Mouse (Mus musculus): ENCODE measurements at regions not wholly inside any gene's neighbourhood (a gene's known extent, or its start where the extent isn't known, plus 50 kb on each side); places are given as distances from the start of the nearest gene placed in this dataset.

- DNase-seq (ENCODE audit: low read depth, low spot score): no peak
These were observed 96.8 kb upstream of the Fat1 start for GRCm38 (mm10) chr8:44838431-44838830.

DNA sequence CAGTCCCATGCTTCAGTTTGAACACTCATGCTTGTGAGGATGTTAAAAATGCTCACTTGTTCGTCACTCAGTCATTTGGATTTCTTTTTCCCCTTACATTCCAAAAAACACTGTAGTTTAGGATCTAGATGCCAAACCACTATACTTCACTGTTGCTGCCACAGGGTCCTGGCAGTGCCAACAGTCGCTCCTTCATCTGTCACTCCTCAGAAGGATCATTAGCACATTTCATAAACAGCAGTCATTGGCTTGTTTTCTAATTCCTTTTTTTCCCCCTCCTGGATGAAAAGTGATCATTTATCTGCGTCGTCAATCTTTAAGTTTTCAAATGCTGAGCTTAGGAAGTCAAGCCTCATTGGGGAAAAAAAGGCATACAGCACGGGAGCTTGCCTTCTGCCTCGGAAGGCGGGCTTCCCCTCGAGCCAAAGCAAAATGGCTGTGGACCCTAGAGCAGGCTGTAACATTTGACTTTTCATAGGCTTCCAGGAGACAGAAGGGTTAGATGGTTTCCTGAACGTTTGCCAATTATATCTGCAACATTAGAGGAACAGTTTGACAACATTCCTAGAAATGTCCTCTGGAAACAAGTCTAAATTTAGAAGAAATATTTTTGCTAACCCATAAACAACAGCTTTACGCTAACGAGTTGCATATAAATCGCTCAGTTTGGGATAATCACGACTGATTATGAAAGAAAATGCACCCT, 95.6 kb upstream of the Fat1 start:
- DNase-seq (ENCODE audit: low read depth, low spot score): no peak

DNA sequence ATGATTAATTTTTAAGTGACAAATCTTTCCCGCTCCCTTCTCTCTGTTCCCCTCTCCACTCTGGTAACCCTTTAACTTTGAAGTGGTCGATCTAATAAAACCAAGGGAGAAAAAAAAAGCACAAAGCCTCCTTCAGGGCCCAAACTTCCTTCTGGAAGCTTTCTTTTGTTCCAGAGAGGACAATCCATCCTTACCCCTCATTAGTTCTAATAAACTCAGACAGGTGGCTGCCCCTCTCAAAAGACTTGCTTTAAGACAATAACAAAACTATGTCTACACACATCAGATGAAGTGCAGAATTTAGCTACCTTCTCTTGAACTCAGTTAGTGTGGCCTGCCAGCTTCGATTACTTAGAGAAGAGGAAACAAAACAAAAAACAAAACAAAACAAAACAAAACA, 94.6 kb upstream of the Fat1 start:
- no peak for DNase-seq (ENCODE audit: low read depth, low spot score)

- DNase-seq (ENCODE audit: low read depth, low spot score): no peak
These were observed 90.9 kb upstream of the Fat1 start for GRCm38 (mm10) chr8:44844362-44844761.

- no peak for DNase-seq (ENCODE audit: low read depth, low spot score)
These were observed 83.0 kb upstream of the Fat1 start for GRCm38 (mm10) chr8:44852223-44852622.

GRCm38 (mm10) chr8:44855115-44855514, 80.1 kb upstream of the Fat1 start:
- DNase-seq (ENCODE audit: low read depth, low spot score): no peak

DNA sequence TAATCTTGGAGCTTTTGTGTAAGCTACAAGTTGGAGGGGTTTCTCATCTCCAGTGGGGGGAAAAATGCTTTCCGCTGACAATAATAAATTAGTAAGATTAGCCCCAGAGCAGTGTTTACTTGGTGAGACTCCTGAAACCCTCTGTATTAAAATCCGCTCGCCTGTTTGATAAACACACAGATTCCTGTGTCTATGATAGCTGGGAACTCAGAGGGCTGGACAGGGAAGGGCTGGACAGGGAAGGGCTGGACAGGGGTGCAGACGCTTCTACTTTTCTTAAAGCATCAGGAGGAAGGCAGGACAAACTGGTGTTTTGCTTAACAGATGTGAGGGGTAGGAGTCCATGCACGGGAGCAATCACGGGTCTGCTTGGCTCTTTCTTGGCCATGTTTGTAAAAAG, 68.0 kb upstream of the Fat1 start:
- no peak for DNase-seq (ENCODE audit: low read depth, low spot score)

DNA sequence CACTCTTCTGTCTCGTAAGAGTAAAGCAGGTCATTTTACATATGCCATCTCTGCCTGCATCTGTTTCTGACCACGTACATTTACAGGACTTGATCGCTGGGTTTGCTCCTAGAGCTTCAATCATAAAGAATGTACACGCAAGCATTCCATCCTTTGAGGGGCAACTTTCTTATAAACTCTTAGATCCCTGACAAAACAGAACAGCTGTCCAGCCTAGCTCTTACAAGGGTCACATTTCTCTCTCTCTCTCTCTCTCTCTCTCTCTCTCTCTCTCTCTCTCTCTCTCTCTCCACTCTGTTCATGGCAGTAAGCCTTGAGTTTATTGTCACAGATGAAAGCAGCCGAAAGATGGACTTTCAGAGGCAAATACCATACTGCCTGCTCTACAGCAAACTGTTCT, 67.6 kb upstream of the Fat1 start:
- DNase-seq (ENCODE audit: low read depth, low spot score): no peak

DNA sequence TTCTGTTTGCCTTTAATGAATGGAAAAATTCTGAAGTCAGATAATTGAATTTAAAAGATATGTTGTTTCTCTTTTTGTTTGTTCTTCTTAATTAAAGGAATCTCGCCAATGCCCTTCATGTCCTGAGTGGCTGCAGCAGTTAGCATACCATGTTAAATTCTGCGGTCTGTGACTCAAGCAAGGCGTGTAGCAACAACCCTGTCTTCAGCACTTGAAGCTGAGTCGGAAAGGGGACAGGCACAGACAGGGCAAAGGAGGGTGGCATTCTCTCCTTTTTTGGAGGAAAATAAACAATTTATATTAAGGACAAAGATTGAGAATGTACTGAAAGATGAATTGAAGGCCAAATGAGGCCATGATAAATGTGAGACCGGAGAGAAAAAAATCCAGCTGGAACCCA, 58.2 kb upstream of the Fat1 start:
- DNase-seq (ENCODE audit: low read depth, low spot score): no peak

- no peak for DNase-seq (ENCODE audit: low read depth, low spot score)
These were observed 57.0 kb upstream of the Fat1 start for GRCm38 (mm10) chr8:44878208-44878607.

DNA sequence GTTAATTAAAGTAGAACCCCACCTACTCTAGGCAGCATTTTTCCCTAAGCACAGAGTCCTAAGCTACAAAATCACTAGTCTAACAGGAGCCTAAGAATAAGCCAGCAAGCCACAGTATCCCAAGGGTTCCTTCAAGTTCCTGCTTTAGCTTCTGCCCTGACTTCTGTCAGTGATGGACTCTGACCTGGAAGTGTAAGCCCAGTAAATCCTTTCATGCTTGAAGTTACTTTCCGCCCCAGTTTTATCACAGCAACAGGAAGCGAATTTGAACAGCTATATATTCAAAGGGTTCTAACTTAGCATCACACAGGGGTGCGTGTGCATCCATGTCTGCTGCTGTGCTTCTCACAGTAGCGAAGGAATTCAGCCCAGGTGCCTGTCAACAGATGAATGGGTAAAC, 56.1 kb upstream of the Fat1 start:
- DNase-seq (ENCODE audit: low read depth, low spot score): no peak

DNA sequence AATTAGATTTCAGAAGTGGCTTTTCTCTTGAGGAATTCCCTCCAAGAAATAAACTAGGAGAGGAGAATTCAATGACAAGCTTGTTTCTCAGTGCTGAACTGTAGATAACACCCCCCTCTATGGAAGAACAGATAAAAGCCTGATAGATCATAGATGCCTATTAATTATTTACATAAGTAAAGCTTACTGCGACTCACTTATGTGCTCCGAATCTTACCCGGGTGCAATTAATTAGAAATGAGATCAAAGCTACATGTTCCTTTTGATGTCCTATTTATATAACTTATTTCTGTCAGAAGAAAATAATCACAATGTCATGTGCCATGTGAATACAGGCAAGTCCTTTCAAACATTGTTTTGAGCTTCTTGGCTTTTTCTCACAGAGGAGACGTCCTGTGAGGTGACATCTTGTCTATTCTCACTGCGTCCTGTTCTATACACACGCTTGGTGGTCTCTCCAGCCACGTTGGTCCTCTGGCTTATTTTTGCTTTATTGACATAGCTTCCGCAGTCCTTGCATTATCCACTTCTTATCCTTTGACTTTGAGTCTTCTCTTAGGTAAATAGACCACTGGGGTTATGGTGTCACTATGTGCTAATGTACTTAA, 50.7 kb upstream of the Fat1 start:
- DNase-seq (ENCODE audit: low read depth, low spot score): no peak
